Mouse (Mus musculus) stomach, postnatal 0 days (tissue): ENCODE measurements around the gene Git1. TPM values are rescaled to one million over a fixed set of nuclear protein-coding genes. Genes with fewer than 3 reads are reported as not detected.

Source experiments
- ATAC-seq: fragments of 200-750 bp; cut with Nextera tagmentation; 2 replicates; pipeline ENCODE4 v1.8.0; 2017; ENCODE audit not compliant: low FRiP score, low TSS enrichment
- DNase-seq: peaks from one replicate; pipeline ENCODE4 v3.0.0-alpha.2; 2016; ENCODE audit warnings: low spot score
- H3K27ac ChIP-seq: fragments of 300-500 bp; sonication (generic); replicated peaks from 2 replicates; pipeline ENCODE4 v1.5.1; 2014; ENCODE audit warnings: mild to moderate bottlenecking, control low read depth
- H3K27me3 ChIP-seq: fragments of 300-500 bp; sonication (generic); 2 replicates; pipeline ENCODE4 v1.6.1; 2014; ENCODE audit warnings: low read length; ENCODE audit not compliant: control insufficient read depth, insufficient read depth
- H3K36me3 ChIP-seq: fragments of 300-500 bp; sonication (generic); 2 replicates; pipeline ENCODE4 v1.6.1; 2014; ENCODE audit warnings: low read length, mixed read lengths; ENCODE audit not compliant: control insufficient read depth, insufficient read depth
- H3K4me1 ChIP-seq: fragments of 300-500 bp; sonication (generic); replicated peaks from 2 replicates; pipeline ENCODE4 v1.6.1; 2014; ENCODE audit warnings: antibody characterized with exemption; ENCODE audit not compliant: control insufficient read depth, insufficient read depth
- H3K4me2 ChIP-seq: fragments of 300-500 bp; sonication (generic); replicated peaks from 2 replicates; pipeline ENCODE4 v1.6.1; 2014; ENCODE audit warnings: low read depth, mild to moderate bottlenecking, control low read depth, moderate library complexity
- H3K4me3 ChIP-seq: fragments of 300-500 bp; sonication (generic); 2 replicates; pipeline ENCODE4 v1.5.1; 2014; ENCODE audit warnings: low read depth, low read length, control low read depth
- H3K9ac ChIP-seq: fragments of 300-500 bp; sonication (generic); 2 replicates; pipeline ENCODE4 v1.6.1; 2014; ENCODE audit warnings: mild to moderate bottlenecking, low read length, control low read depth, mixed read lengths
- H3K9me3 ChIP-seq: fragments of 300-500 bp; sonication (generic); 2 replicates; pipeline ENCODE4 v1.6.1; 2016; ENCODE audit warnings: low read length; ENCODE audit not compliant: control insufficient read depth
- CTCF ChIP-seq: IDR thresholded peaks from 2 replicates; pipeline ENCODE4 v1.5.1; 2016; ENCODE audit warnings: antibody characterized with exemption, low read depth, mild to moderate bottlenecking, moderate library complexity
- EP300 ChIP-seq: optimal IDR thresholded peaks from 2 replicates; pipeline ENCODE3; 2016; ENCODE audit warnings: antibody characterized with exemption
- WGBS: fragments of 180-500 bp; shearing (Covaris S2); extraction: QIAGEN DNeasy Blood & Tissue Kit; methylation state at CpG from one replicate; pipeline ENCODE4 v1.1.7; 2014; 5-methylcytosine and 5-hydroxymethylcytosine counted together
- polyA plus RNA-seq: library from polyadenylated mRNA; unstranded; fragments of >200 nt; fragmentation: Nextera tagmentation; extraction: Ambion mirVana; gene quantifications from 2 replicates; pipeline ENCODE4 v1.2.1, GENCODE M21; 2015

Gene Git1
- polyA plus RNA-seq, 1 experiment from 2014 or later, result 5.9 TPM

DNA sequence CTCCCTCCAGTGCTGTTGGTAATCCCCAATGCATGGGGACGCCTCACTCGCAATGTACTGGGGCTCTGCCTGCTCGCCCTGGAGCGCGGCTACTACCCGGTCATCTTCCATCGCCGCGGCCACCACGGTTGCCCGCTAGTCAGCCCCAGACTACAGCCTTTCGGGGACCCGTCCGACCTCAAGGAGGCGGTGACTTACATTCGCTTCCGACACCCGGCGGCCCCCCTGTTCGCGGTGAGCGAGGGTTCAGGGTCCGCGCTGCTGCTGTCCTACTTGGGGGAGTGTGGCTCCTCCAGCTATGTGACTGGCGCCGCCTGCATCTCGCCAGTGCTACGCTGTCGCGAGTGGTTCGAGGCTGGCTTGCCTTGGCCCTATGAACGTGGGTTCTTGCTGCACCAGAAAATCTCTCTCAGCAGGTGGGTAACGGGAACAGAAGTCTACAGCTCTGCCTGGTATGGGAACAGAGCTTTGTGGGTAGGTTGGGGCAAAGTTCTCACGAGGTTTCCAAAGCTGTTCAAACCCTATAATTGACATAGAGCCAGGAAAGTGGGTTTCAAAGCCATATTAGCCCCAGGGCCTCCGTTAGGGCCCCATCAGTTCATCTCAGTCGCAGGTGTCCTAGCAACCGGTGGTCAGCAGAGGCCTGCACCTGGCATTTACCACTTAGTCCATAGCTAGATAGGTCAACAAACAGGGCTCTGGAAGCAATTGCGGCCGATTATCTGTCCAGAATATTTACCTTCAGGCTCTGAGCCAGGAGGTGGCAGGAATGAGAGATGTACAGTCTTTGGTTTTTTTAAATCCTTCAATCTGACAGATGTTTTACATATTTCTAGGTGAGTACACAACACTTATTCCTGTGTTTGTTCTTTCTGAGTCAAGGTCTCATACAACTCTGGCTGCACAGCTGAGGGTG lies 22.5 kb downstream of the Git1 start, which contains the start of gene Trp53i13:
Gene Trp53i13 (minus strand): TSS at position 344 of the 916 bp plus-strand sequence.
- no peak for TF ChIP-seq CTCF
- TF ChIP-seq EP300, result no peak
- Histone ChIP-seq H3K9ac (peak within 1 kb of the TSS; percentile 58), H3K36me3 (no peaks in the 10 kb centered on the region), H3K9me3 (no peaks in the 10 kb centered on the region), H3K4me3 (peak within 1 kb of the TSS; percentile 44), H3K4me1 (0 out of 2 replicates have a peak, but pooled peaks cover 5% of the 10 kb centered on the region), H3K27ac (peak within 1 kb of the TSS; percentile 18; the same call in 1 of the 2 replicates), H3K27me3 (no peaks in the 10 kb centered on the region), H3K4me2 (peak within 1 kb of the TSS; percentile 96)
- WGBS, result 12% methylated on average over 39 of the region's 39 CpGs
- DNase-seq (peak; percentile 41), ATAC-seq (no peak)

GRCm38 (mm10) chr11:77516553-77517425 lies 23.4 kb downstream of the Git1 start:
- WGBS, result 74% methylated on average over 5 of the region's 5 CpGs

DNA sequence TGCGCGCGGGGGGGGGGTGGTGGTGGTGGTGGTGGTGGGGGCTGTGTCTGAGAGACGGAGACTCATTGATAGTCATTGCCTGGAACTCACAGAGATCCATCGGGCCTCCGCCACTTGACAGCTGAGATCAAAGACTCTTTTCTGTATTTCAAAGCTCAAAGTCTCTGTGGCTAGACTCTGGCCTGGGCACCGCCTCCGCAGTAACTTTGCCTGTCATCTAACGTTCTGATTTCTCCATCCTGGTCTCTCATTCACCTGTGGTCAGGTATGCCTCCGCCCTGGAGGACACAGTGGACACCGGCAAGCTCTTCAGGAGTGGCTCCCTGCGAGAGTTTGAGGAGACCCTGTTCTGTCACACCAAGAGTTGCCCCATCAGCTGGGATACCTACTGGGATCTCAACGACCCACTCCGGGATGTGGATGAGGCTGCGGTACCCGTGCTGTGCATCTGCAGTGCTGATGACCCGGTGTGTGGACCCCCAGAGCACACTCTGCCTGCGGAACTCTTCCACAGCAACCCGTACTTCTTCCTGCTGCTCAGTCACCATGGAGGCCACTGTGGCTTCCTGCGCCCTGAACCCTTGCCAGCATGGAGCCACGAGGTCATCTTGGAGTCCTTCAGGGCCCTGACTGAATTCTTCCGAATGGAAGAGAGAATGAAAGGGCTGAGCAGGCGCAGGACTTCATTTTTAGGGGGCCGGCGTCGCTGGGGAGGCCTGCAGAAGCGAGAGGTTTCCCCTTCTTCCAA lies 24.9 kb downstream of the Git1 start:
- Histone ChIP-seq H3K4me3 (no peak overlapping the region), H3K4me2 (no peak overlapping the region), H3K9me3 (no peaks in the 10 kb centered on the region), H3K4me1 (0 out of 2 replicates have a peak, but pooled peaks cover 2% of the 10 kb centered on the region), H3K36me3 (no peaks in the 10 kb centered on the region), H3K27me3 (no peaks in the 10 kb centered on the region), H3K27ac (no peak overlapping the region), H3K9ac (no peak overlapping the region)
- TF ChIP-seq EP300, result no peak
- ATAC-seq, result no peak
- DNase-seq, result no peak
- 84% methylated on average over 27 of the region's 27 CpGs for WGBS

More at GRCm38 (mm10) chr11:77516553-77517425, 23.4 kb downstream of the Git1 start:
- TF ChIP-seq EP300 (no peak), CTCF (no peak)
- ATAC-seq (no peak), DNase-seq (no peak)
- Histone ChIP-seq H3K36me3 (no peaks in the 10 kb centered on the region), H3K4me1 (0 out of 2 replicates have a peak, but pooled peaks cover 5% of the 10 kb centered on the region), H3K9ac (no peak overlapping the region), H3K4me3 (no peak overlapping the region), H3K9me3 (no peaks in the 10 kb centered on the region), H3K4me2 (no peak overlapping the region), H3K27ac (no peak overlapping the region), H3K27me3 (no peaks in the 10 kb centered on the region)

DNA sequence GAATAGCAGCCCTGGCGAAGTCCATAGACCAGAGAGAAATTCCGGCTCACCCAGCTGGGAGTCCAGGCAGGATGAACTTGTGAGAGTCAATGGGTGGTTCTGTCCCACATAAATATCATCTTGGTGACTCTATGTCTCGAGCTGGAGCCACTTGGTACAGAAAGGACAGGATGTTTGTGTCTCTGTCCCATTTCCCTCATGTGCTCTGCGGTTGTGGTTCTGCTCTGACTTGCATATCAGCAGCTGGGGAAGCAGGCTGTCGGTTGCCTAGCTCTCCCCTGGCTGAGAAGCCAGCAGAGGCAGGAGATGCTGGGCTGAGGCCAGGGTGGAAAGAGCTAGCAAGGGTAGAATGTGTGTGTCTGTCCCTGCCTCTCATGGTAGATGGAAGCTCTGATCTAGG lies 25.7 kb downstream of the Git1 start, which contains the start of gene Gm10392:
Gene Gm10392 (minus strand): TSS at position 156 of the 400 bp plus-strand sequence.
- no peaks in the 10 kb centered on the region for H3K36me3 ChIP-seq
- TF ChIP-seq EP300 (no peak), CTCF (no peak)
- H3K4me2 ChIP-seq, result no peak within 1 kb of the TSS
- 59% methylated on average over 5 of the region's 5 CpGs for WGBS
- no peaks in the 10 kb centered on the region for H3K9me3 ChIP-seq
- 0 out of 2 replicates have a peak within 1 kb of the TSS, but pooled peaks have one; percentile 8 for H3K27ac ChIP-seq
- H3K27me3 ChIP-seq, result no peaks in the 10 kb centered on the region
- DNase-seq (no peak), ATAC-seq (no peak)
- H3K4me1 ChIP-seq, result 0 out of 2 replicates have a peak, but pooled peaks cover 2% of the 10 kb centered on the region
- no peak within 1 kb of the TSS for H3K4me3 ChIP-seq
- no peak within 1 kb of the TSS for H3K9ac ChIP-seq
